15 mouse cellular contexts compared by ENCODE assay signal in genomic region chr10:18191706-18192105, GRCm38 (mm10). TPM values are rescaled to one million over a fixed set of nuclear protein-coding genes. Genes with fewer than 3 reads are reported as not detected.
A peak's percentile ranks its signal among the peaks of the same experiment; 100 is the strongest.
DNase-seq lines count a peak whose midpoint lies in the region; ATAC-seq and TF ChIP-seq lines count a peak whose summit lies in the region.
"Had no signal": no experiment of that assay in that cellular context is flagged by ENCODE, and none has a peak within 500 bp of the region (broad histone marks: within the 10 kb centered on the region; RNA-seq: fewer than 3 reads in every experiment).

No protein-coding gene starts in this region.

- no peaks in the 10 kb centered on the region for H3K9me3 ChIP-seq in heart, embryonic 12.5 days (replicated peaks)
- H3K9me3 ChIP-seq in lung, postnatal 0 days (ENCODE audit: low read length): no peaks in the 10 kb centered on the region
- H3K9me3 ChIP-seq: hindbrain, embryonic 15.5 days; limb, embryonic 15.5 days; lung, embryonic 15.5 days; neural tube, embryonic 12.5 days had no signal

- H3K4me3 ChIP-seq in heart, embryonic 12.5 days: no peak overlapping the region
- no peak overlapping the region for H3K4me3 ChIP-seq in lung, postnatal 0 days (ENCODE audit: low read depth, low read length)
- H3K4me3 ChIP-seq: hindbrain, embryonic 15.5 days; limb, embryonic 15.5 days; lung, embryonic 15.5 days; neural tube, embryonic 12.5 days had no signal

- no peaks in the 10 kb centered on the region; the same call in 1 of the 2 replicates for H3K27me3 ChIP-seq in heart, embryonic 12.5 days (replicated peaks)
- no peaks in the 10 kb centered on the region for H3K27me3 ChIP-seq in lung, postnatal 0 days (replicated peaks; ENCODE audit: insufficient read depth, low read length)
- H3K27me3 ChIP-seq: hindbrain, embryonic 15.5 days; limb, embryonic 15.5 days; lung, embryonic 15.5 days; neural tube, embryonic 12.5 days had no signal

- H3K9ac ChIP-seq in heart, embryonic 12.5 days: no peak overlapping the region
- H3K9ac ChIP-seq in lung, postnatal 0 days (replicated peaks; ENCODE audit: low read depth): no peak overlapping the region
- H3K9ac ChIP-seq: hindbrain, embryonic 15.5 days; limb, embryonic 15.5 days; lung, embryonic 15.5 days; neural tube, embryonic 12.5 days had no signal

- H3K27ac ChIP-seq in heart, embryonic 12.5 days (ENCODE audit: poor library complexity, severe bottlenecking): no peak overlapping the region
- H3K27ac ChIP-seq in lung, postnatal 0 days (ENCODE audit: low read length): no peak overlapping the region
- H3K27ac ChIP-seq: hindbrain, embryonic 15.5 days; limb, embryonic 15.5 days; lung, embryonic 15.5 days; neural tube, embryonic 12.5 days had no signal

- intact Hi-C loops in heart, postnatal 25 days (cut with DNase I): no loop called here

- 25% methylated on average over 8 of the region's 8 CpGs for WGBS in heart, embryonic 12.5 days
- 22% methylated on average over 8 of the region's 8 CpGs for WGBS in lung, postnatal 0 days

- TF ChIP-seq CTCF in lung, postnatal 0 days (IDR thresholded peaks at IDR 0.05): no peak

- ATAC-seq in heart, embryonic 12.5 days (ENCODE audit: insufficient number of reproducible peaks, low FRiP score): peak; percentile 42
- ATAC-seq in lung, postnatal 0 days: peak; percentile 65
- no peak for ATAC-seq in frontal cortex, adult (ENCODE audit: low TSS enrichment)
- ATAC-seq: midbrain, embryonic 16.5 days had no signal

- H3K4me1 ChIP-seq in heart, embryonic 12.5 days (replicated peaks): peaks cover 19% of the 10 kb centered on the region
- H3K4me1 ChIP-seq in lung, postnatal 0 days (ENCODE audit: insufficient read depth, low read depth, low read length): peaks cover 9% of the 10 kb centered on the region; the same call in 1 of the 2 replicates
- H3K4me1 ChIP-seq: hindbrain, embryonic 15.5 days; neural tube, embryonic 12.5 days had no signal

- DNase-seq in heart, postnatal 25 days (ENCODE audit: low spot score): no peak
- peak; percentile 16 for DNase-seq in thymus, postnatal 0 days (ENCODE audit: low spot score)
- DNase-seq in thymus, postnatal 10 days (ENCODE audit: low spot score in 2 of 2): no peak
- DNase-seq in lung, postnatal 0 days (ENCODE audit: low spot score): peak; percentile 59
- DNase-seq in embryo, embryonic 10.5 days (ENCODE audit: low spot score): no peak
- DNase-seq: adrenal gland, postnatal 25 days; gastrocnemius, postnatal 36 days; thymus, postnatal 25 days had no signal

- peak overlapping the region; percentile 4; the same call in 1 of the 2 replicates for H3K4me2 ChIP-seq in heart, embryonic 12.5 days
- no peak overlapping the region for H3K4me2 ChIP-seq in lung, postnatal 0 days (replicated peaks; ENCODE audit: low read depth, low read length)
- H3K4me2 ChIP-seq: hindbrain, embryonic 15.5 days; limb, embryonic 15.5 days; lung, embryonic 15.5 days; neural tube, embryonic 12.5 days had no signal

- no peaks in the 10 kb centered on the region for H3K36me3 ChIP-seq in heart, embryonic 12.5 days
- no peaks in the 10 kb centered on the region for H3K36me3 ChIP-seq in lung, postnatal 0 days (ENCODE audit: insufficient read depth, low read length)
- H3K36me3 ChIP-seq: hindbrain, embryonic 15.5 days; limb, embryonic 15.5 days; lung, embryonic 15.5 days; neural tube, embryonic 12.5 days had no signal

- TF ChIP-seq EP300 in lung, postnatal 0 days (IDR thresholded peaks at IDR 0.05): no peak

RNA-seq across cellular contexts. Expression of gene Ect2l, which starts 19.0 kb away (rescaled TPM):
- polyA plus RNA-seq in heart, embryonic 12.5 days (2016; fragmentation: Nextera tagmentation; extraction: Ambion mirVana): 0.37 TPM in 1 of 2 replicates, not detected in the other
- total RNA-seq in heart, postnatal 25 days (2021): not detected
- 1.2 and 1.5 TPM in 2 replicates for polyA plus RNA-seq in thymus, postnatal 0 days (2015; fragmentation: Nextera tagmentation; extraction: Ambion mirVana)
- polyA plus RNA-seq in lung, postnatal 0 days (2015; fragmentation: Nextera tagmentation; extraction: Ambion mirVana): 3.2 and 3.8 TPM in 2 replicates
- total RNA-seq: adrenal gland, postnatal 25 days had no signal

RNA-seq across cellular contexts. Expression of gene Ccdc28a, which starts 43.1 kb away (rescaled TPM):
- polyA plus RNA-seq in heart, embryonic 12.5 days (2016; fragmentation: Nextera tagmentation; extraction: Ambion mirVana): 7.9 and 11.4 TPM in 2 replicates
- total RNA-seq in heart, postnatal 25 days (2021): 10 to 100 TPM; 10.0 to 14.3 TPM
- 25.9 and 29.2 TPM in 2 replicates for polyA plus RNA-seq in thymus, postnatal 0 days (2015; fragmentation: Nextera tagmentation; extraction: Ambion mirVana)
- 10.6 and 12.9 TPM in 2 replicates for polyA plus RNA-seq in lung, postnatal 0 days (2015; fragmentation: Nextera tagmentation; extraction: Ambion mirVana)

Comparison
In these comparisons a context has a peak if more than half of its experiments do, and no peak if none do; other contexts are left out.
1. DNase-seq: peak in thymus, postnatal 0 days (single experiment) and lung, postnatal 0 days (single experiment); none in heart, postnatal 25 days (single experiment), thymus, postnatal 10 days (0 of 2) and embryo, embryonic 10.5 days (single experiment).